Mouse (Mus musculus) gastrocnemius, postnatal 4 days (tissue): Measurements from ENCODE around the gene Fam3c. TPM values are rescaled to one million over a fixed set of nuclear protein-coding genes. Genes with fewer than 3 reads are reported as not detected.

Experiments used
- DNase-seq, 2 experiments: peaks; one replicate each; pipeline ENCODE4 v3.0.0; 2021 to 2022; ENCODE audit warnings: low spot score in 2 of 2, mixed read lengths in 2 of 2
- long read RNA-seq, 2 experiments: library from polyadenylated mRNA; stranded (forward); transcript quantifications; one replicate each; pipeline ENCODE4 v2.0.0; 2021
- total RNA-seq, 2 experiments: library from RNA; stranded (reverse); gene quantifications; 2 replicates each; pipeline ENCODE4 v1.2.3; 2021

Fam3c gene
- 10 to 100 TPM; 51.1 to 51.3 TPM for total RNA-seq
- long read RNA-seq, experiment 1, transcript Fam3c-205 (10 exons, 2,826 nt): major isoform, 54 of 78 reads
- long read RNA-seq, experiment 1, partial matches to known transcripts: 5 of 78 reads
- long read RNA-seq, experiment 1, other reads (novel, unspliced or antisense): 19 of 78 reads
- long read RNA-seq, experiment 2, transcript Fam3c-205 (10 exons, 2,826 nt): major isoform, 61 of 84 reads
- long read RNA-seq, experiment 2, partial matches to known transcripts: 2 of 84 reads
- long read RNA-seq, experiment 2, other reads (novel, unspliced or antisense): 18 of 84 reads

DNA sequence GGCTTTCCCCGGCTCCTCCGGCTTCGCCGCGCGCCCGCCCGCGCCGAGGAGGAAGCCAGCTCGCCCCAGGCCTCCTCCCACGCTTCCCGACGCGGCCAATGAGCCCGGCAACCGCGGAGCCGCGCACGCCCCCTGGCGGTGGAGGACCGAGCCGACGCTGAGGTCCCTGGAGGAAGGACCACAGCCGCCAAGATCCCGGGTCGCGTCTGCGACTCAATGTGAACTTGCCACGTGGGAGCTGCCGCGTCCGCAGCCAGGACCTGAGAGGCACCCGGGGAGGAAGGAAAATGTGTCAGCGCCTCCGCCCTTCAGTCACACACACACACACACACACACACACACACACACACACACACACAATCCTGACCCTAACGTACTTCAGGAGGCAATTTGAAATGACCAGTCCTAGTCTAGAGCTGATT, at the start of gene Fam3c:
Fam3c (minus strand) TSS at position 158 of the 422 bp plus-strand sequence.
- DNase-seq: peak; percentile 96

DNA sequence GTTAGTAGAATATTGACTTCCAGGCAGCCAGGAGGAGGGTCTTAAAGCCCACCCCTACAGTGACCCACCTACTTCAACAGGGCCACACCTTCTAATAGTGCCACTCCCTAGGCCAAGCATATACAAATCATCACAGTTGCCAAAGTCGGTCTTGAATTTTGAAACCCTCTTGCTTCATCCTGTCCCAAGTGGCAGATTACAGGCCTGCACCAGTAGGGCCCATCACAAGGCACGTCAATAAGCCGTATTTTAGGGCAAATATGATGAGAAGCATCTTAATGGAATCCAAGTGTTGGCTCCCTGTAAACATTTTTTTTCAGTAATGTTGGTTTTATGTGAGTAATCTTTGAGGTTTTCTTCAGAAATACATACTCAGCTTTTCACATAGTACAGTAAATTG, 49.0 kb upstream of the Fam3c start:
- DNase-seq: no peak

DNA sequence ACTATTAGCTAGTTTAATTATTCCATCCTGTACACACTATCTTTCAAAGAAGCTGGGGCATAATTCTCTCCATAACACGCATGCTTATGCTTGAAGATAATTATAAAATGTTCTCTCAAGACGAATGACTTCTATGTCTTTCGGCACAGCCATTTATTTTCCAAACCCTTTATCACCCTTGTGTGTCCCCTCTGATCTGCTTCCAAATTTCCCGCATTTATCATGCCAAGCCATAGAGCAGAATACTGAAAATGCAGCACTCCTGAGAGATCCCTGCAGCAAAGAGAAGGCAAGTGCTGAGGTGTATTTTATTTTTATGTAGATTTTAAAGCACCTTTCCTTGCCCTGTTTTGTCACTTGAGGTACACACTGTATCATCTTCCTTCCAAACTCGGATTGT, 47.7 kb upstream of the Fam3c start:
- DNase-seq: no peak

DNA sequence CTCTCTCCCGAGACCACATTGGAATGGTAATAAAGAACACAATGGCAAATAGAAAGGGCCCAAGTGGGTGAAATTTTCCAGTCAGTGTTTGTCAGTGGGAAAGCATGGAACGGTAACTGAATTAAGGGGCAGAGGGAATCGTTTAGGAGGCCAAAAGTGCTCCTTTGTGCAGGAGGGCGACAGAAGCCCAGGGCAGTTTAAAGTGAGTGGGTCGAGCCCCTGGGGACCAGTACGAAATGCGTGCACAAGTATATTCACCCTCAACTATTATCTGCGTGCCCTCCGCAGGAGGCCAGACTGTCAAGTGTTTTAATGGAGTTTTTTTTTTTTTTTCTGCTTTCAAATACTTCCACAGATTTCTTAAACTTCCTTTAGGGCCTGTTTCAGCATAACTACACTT, 47.3 kb upstream of the Fam3c start:
- DNase-seq: no peak

DNA sequence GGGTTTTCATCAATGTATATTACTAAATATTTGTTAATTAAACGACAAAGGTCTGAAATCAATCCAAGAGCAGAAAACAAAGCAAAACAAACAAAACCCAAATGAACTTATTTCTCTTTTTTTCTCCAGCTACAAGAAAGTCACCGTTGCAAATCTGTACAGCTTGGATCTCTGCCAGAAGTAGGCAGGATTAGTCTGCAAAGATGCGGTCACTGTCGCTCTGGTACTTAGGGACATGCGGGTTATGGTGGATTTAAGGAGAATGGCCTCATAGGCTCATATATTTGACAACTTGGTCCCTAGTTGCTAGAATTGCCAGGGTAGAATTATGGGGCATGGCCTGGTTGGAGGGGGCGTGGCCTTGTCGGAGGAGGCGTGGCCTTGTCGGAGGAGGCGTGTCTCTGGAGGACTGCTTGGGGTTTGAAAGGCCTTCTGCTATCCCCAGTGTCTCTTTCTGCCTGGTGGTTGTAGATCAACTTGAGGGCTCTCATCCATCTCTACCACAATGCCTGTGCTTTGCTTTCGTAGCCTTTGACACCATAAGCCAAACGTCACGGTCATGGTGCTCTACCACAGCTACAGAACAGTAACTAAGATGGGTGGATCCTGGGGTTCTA, 46.6 kb upstream of the Fam3c start:
- no peak for DNase-seq

DNA sequence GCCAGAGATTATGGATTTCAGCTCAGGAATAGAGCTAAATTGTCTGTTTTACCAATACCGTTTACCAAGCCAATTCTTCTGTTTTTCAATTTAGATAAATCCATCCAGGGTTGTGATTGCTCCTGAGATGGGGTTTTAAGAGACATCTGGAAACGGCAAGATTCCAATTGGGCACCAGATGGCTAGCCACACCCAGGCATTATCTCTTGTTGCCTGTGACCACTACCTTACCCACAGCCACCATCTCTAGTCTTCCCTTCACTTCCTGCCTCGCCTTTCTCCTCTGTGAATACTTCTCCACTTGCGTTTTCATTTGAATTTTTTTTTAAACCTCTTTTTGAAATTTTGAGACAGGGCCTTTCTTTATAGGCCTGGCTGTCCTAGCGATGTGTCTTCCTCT, 46.0 kb upstream of the Fam3c start:
- DNase-seq: no peak

DNA sequence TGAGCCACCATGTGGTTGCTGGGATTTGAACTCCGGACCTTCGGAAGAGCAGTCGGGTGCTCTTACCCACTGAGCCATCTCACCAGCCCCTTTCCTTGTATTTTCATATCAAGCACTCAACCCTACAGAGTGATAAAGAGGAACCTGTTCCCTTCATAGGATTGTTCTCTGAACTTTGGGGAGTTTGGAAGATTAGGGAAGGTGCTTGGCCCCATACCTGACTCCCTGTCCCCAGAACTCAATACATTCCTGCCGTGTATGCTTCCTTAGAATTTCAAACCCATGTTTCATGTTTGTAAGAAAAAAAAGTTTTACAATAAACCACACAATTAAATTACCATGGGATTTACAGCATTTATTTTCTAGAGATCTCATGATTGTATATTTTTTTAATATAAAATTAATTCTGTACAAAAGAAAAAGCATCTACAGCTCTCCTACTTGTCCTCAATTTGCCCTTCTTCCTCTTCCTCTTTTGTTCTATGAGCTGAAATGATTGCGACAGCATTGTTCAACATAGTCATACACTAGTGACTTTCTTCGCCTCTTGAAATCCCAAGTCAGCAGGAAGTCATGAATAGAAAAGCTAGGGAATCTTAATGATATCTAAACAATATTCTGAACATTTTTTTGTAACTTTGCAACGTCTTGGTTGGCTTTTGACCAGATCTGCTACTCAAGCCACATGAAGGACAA, 42.2 kb upstream of the Fam3c start:
- DNase-seq: no peak

DNA sequence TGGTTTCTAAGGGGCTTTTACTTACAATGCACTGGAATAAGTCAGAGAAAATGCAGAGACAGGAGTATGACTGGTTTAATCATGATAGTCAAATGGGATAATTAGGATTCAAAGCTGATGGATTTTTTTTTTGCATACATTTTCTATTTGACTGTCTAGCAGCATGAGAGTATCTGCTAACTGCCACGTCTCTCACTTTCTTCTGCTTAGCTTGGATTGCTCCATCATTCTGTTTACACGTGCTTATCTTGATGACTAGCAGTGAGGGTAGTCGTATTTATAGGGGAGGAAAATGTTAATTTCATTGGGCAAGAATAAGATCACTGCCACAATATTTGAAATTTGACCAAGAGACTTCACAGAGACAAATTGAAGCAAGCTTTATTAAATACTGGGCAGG, 39.2 kb upstream of the Fam3c start:
- no peak for DNase-seq

DNA sequence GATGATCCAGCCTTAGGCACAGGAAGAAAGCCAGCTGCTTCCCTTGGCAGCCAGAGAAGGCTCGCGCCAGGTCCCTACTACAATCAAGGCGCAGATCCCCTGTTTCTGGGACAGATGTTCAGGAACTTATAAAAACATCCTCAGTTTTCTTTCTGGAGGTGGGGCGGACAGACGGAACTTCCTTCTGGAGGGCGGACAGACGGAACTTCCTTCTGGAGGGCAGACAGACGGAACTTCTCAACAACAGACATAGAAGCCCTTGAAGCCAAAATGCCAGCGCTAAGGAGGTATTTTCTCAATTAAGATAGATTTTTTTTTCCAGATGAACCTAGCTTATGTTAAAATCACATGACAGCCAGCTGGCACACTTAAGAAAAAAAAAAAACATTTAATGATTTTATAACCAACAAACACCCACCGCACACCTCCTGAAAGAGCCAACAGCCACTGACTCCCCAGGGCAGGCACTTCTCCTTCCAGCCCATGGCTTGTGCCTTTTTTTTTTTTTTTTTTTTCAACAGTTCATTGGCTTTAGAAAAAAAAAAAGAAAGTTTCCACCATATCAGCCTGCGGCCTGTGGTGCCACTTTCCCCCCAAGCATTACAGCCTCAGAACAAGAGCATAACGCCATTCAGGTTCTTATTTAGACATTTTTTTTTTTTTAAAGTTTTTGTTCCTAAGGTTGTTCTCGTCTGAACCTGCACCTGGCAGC, 34.8 kb upstream of the Fam3c start:
- no peak for DNase-seq

DNA sequence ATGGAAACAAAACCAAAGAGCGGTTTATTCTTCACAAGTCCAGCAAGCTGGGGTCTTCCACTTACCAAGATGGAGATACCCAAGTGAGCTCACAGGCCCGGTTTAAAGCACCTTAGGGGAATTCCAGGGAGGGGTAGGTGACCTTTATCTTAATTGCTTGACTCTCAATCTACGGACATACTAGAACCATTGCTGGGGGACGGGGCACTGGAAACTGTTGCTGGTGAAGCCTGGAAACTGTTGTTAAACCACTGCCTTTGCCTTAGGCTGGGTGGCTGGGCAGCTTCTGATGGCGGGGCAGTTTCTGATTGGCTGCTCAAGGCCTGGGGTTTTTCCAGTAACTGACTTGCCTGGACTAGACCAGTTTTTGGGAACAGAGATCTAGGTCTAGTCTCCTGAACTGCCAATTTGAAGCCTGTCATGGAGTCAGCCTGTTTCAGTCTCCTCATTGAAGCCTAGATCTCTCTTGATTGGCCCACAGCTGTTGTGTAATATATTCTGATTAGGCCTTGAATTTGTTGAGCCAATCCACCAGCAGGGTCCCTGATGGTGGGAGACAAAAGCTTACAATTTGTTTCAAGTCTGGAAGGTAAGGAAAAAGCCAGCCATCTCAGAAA, 29.3 kb upstream of the Fam3c start:
- no peak for DNase-seq

DNA sequence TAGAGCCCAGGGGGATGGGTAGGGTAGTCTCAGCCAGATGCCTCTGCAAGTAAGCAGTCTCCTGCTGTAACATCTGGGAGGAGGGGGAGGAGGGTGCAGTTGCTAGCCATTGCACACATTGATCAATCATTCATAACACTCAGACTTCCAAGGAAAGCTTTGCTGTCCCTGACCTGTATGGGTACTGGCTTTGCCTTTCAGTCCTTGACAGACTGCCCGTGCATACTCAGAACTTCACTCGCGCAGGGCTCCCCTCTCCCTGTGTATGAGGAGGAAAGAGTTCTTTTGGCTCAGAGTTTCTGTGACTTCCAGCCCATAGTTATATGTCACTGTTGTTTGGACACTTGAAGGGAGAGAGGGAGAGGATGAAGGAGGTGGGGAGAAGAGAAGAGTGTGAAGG, 24.2 kb upstream of the Fam3c start:
- DNase-seq: no peak

DNA sequence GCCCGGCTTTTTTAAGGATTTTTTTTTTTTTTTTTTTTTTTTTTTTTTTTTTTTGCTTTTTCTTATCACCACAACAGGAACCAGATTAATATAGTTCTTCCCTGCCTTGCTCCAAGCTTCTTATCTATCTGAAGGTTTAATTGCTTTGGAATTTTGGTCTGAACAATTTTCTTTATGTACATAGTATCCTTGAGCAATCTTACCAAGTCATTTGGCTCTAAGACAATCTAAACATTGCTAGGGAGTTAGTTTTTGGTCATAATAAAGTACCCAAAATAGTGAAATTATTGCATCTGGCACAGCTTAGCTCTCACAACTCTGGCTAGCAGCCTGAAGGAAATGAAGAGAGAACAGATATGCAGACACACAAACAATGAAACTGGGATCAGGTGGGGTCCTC, 23.8 kb upstream of the Fam3c start:
- DNase-seq: no peak

DNA sequence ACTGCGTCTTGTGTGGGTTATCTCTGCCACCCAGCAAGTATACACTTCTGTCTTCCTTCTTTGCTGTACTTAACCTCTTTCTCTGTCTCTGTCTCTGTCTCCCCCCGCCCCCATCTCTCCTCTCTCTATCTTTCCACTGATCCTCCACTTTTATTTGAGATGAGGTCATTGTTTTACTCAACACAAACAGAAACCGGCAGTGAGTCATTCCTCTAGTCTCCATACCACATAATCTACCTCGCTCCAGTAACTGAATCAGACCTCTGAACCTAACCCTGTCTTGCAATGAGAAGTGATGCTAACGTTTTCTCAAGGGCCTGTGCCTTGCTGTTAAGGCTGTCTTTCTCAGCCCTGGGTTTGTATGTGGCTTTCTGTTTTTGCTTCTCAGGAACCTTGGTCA, 22.4 kb upstream of the Fam3c start:
- DNase-seq: no peak

DNA sequence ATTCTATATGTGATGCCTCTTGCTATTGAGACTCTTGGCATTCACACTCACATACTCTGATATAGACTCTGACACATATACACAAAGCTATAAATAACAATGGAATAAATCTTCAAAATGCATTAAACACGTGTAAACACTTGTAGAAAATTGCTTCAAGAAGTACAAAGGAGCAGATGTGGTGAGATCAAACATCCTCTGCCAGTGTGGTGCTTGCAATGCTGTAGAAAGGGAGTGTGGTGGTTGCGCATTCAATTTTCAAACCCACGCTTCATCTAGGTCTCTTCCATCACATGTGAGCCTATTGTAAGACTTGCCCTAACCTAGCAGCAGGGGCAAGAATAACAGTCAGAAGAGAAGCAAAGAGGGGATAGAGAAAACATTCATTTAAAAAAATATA, 18.7 kb upstream of the Fam3c start:
- DNase-seq: no peak

DNA sequence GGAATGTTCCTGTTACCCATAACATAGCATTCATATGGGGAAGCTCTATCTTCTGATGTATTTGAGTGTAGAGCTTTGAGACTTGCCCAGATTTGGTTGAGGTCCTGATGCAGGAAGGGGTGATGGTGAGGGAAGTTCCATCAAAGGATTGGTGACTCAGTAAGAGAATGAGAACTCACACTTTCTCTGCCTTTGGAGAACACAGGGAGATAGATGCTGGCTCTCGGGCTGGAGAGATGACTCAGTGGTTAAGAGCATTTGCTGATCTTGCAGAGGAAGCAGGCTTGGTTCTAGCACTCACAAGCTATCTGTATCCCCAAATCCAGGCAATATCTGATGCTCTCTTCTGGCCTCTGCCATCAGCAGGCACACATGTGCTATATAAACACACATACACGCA, 17.4 kb upstream of the Fam3c start:
- no peak for DNase-seq

DNA sequence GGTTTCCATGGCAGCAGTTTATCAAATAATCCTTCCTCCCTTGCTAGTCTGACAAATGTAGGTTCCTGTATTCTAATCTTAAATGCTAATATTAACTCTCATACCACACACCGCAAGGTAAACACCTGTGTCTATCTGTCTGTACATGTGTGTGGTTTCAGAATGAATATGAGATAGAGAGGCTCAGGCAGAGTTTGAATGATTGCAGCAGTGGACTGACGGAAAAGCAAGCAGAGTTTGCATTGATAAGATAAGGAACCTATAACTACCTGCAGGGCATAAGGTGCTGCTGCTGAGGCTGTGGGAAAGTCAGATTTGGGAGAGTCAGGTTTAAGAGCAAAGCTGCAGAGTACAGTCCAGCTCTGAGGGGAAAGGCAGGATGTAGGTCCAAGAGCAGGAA, 10.9 kb upstream of the Fam3c start:
- DNase-seq: no peak

DNA sequence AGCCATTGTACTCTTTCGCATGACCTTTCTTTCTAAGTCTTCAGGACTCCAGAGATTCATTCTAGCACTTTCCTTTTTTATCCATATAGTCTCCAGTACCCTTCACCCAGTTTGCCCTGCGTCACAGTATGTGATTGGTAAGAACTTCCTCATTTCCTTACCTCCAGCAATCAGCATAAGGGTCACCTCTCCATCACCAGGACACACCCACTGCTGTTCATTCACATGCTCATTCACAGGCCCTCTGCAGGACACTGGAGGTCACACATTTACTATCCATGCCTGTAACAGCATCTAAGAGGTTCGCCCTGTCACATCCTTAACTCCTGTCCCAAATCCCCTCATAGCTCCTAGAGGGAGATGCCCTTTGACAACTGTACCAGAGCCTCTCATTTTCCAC, 7.5 kb upstream of the Fam3c start:
- no peak for DNase-seq

DNA sequence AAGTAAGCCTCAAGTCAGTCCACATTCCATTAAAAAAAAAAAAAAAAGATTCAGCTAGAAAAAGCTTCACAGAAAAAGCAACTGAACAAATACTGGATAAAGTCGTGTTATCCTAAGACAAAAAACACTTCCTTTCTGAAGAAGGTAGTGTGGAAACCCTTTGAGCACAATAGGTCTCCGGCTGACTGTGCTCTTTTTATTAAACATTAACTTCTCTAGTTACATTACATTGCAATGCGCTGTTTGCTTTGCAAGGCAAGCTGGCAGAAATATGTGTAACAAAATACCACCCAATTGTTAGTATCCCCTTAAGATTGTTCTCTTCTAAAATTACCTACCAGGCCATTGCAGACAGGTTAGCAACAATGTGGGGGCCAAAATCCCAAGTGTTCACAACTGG, 5.9 kb upstream of the Fam3c start:
- DNase-seq: no peak

DNA sequence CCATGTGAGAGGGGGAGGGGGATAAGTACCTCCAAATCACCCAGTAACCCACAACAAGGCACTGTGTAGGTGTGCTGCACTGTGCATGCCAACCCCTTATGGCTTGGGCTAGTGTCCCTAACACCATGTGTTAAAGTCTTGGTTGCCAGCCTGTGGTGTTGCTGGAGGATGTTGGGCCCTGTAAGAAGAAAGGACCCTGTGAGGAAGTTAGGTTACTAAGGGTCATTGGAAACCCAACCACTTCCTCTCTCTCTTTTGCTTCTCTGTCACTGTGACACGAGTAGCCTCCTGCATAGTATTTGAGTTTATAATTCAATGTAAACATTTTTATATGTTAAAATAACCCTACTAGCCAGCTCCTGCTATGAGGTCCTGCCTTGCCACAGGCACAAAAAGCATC, 3.0 kb upstream of the Fam3c start:
- DNase-seq: no peak

DNA sequence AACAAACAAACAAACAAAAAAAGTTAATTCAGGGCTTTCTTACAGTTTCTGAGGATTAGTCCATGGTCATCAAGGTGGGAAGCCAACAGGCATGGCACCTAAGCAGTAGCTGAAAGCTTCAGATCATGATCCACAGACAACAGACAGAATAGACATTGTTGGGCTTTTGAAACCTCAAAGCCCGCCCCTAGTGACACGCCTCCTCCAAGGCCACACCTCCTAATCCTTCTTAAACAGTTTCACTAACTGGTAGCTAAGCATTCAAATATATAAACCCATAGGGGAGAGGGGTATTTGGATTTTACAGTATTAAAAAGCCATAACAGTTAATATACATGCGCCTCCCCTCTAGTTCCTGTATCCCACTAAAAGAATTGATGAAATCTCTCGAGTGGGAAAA, 1.3 kb upstream of the Fam3c start:
- DNase-seq: no peak

DNA sequence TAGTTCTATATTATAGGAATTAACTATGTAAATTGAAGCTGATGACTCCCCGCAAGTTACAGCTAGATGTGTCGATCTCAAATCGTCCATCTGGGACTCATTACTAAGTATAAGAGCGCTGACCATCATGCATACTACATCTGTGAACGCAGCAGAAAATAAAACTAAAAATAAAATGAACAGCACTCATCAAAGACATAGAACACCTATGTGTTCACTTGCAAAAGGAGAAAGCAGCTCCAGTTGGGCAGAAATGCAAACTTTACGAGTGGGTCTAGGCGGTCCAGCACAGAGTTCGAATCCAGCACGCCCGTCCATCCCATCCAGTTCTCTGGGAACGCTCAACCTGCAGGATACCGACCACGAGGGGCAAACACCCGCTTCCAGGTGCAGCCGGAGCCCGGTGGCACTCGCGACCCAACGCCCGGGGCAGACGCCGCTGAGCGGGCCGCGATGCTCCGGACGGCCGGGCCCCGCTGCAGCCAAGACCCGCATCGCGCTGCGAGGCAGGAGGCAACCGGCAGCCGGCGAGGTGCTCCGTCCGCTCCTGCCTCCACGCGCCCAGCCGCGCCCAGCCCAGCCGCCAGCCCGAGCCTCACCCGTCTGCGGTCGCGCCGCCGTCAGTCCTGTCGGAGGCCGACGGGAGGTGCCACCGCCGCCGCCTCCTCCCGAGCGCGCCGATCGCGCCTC, 502 bp downstream of the Fam3c start:
- no peak for DNase-seq
